ENCODE assay signal across 8 mouse cellular contexts in genomic region chr5:120146051-120146385, GRCm38 (mm10). TPM values are rescaled to one million over a fixed set of nuclear protein-coding genes. Genes with fewer than 3 reads are reported as not detected.
DNase-seq lines count a peak whose midpoint lies in the region; ATAC-seq lines count a peak whose summit lies in the region.

No protein-coding gene starts in this region.

- ATAC-seq in forebrain, embryonic 14.5 days = peak; percentile 82
- ATAC-seq in hindbrain, embryonic 15.5 days (ENCODE audit: low FRiP score, low read depth) = peak; percentile 90
- ATAC-seq in neural tube, embryonic 11.5 days (ENCODE audit: insufficient read depth, low FRiP score, low TSS enrichment) = peak; percentile 74

- H3K9ac ChIP-seq in forebrain, embryonic 14.5 days (ENCODE audit: low read length) = peak overlapping the region; percentile 50
- peak overlapping the region; percentile 40; the same call in 1 of the 2 replicates for H3K9ac ChIP-seq in hindbrain, embryonic 15.5 days
- H3K9ac ChIP-seq in neural tube, embryonic 11.5 days (ENCODE audit: low read length) = no peak overlapping the region

- H3K4me1 ChIP-seq in forebrain, embryonic 14.5 days (ENCODE audit: control insufficient read depth, insufficient read depth, low read length) = no peaks in the 10 kb centered on the region
- H3K4me1 ChIP-seq in hindbrain, embryonic 15.5 days (replicated peaks) = peaks cover 14% of the 10 kb centered on the region
- H3K4me1 ChIP-seq in neural tube, embryonic 11.5 days (ENCODE audit: control insufficient read depth, insufficient read depth, low read length) = peaks cover 3% of the 10 kb centered on the region; the same call in 1 of the 2 replicates

- no peaks in the 10 kb centered on the region for H3K27me3 ChIP-seq in forebrain, embryonic 14.5 days (replicated peaks; ENCODE audit: control insufficient read depth, insufficient read depth, low read length)
- no peaks in the 10 kb centered on the region for H3K27me3 ChIP-seq in hindbrain, embryonic 15.5 days
- H3K27me3 ChIP-seq in neural tube, embryonic 11.5 days (ENCODE audit: control insufficient read depth, insufficient read depth, low read length) = no peaks in the 10 kb centered on the region

- peak overlapping the region; percentile 15; the same call in 1 of the 2 replicates for H3K4me2 ChIP-seq in forebrain, embryonic 14.5 days (ENCODE audit: low read length)
- peak overlapping the region; percentile 44 for H3K4me2 ChIP-seq in hindbrain, embryonic 15.5 days
- H3K4me2 ChIP-seq in neural tube, embryonic 11.5 days (ENCODE audit: low read depth) = no peak overlapping the region

- peaks cover 8% of the 10 kb centered on the region; the same call in 1 of the 2 replicates for H3K36me3 ChIP-seq in forebrain, embryonic 14.5 days (ENCODE audit: control insufficient read depth, insufficient read depth, low read length)
- no peaks in the 10 kb centered on the region for H3K36me3 ChIP-seq in hindbrain, embryonic 15.5 days
- H3K36me3 ChIP-seq in neural tube, embryonic 11.5 days (ENCODE audit: control insufficient read depth, insufficient read depth, low read length) = peaks cover 2% of the 10 kb centered on the region; the same call in 1 of the 2 replicates

- H3K9me3 ChIP-seq in forebrain, embryonic 14.5 days (replicated peaks; ENCODE audit: control insufficient read depth, low read length) = no peaks in the 10 kb centered on the region
- H3K9me3 ChIP-seq in hindbrain, embryonic 15.5 days = no peaks in the 10 kb centered on the region
- no peaks in the 10 kb centered on the region for H3K9me3 ChIP-seq in neural tube, embryonic 11.5 days (ENCODE audit: control insufficient read depth, low read length)

- H3K4me3 ChIP-seq in forebrain, embryonic 14.5 days (ENCODE audit: low read depth, low read length) = no peak overlapping the region
- H3K4me3 ChIP-seq in hindbrain, embryonic 15.5 days = peak overlapping the region; percentile 13; the same call in 1 of the 2 replicates
- H3K4me3 ChIP-seq in neural tube, embryonic 11.5 days (ENCODE audit: low read depth, low read length) = no peak overlapping the region

- DNase-seq in Muller cell, postnatal 12 days (ENCODE audit: inconsistent ontology term) = peak; percentile 58
- DNase-seq in cerebellum, adult 11-12 months = peak; percentile 57
- DNase-seq in forebrain, embryonic 14.5 days (ENCODE audit: low spot score) = peak; percentile 83
- DNase-seq in left cerebral cortex, postnatal 14 days (ENCODE audit: low spot score in 2 of 2) = peak; percentile 54 to 71
- peak; percentile 79 for DNase-seq in neural tube, embryonic 11.5 days (ENCODE audit: low spot score)
- no peak for DNase-seq in thymus, postnatal 10 days (ENCODE audit: low spot score in 2 of 2)
- DNase-seq in ovary, postnatal 10 days (ENCODE audit: low spot score) = no peak

- WGBS in forebrain, embryonic 14.5 days = 23% methylated on average over 11 of the region's 11 CpGs
- 24% methylated on average over 11 of the region's 11 CpGs for WGBS in hindbrain, embryonic 15.5 days
- 47% methylated on average over 11 of the region's 11 CpGs for WGBS in neural tube, embryonic 11.5 days

- intact Hi-C loops in left cerebral cortex, postnatal 14 days (cut with DNase I) = loop anchor here (2.0 to 5.0 kb wide), 3 partner anchors 61 to 311 kb away; no protein-coding TSS in a partner anchor

- peak overlapping the region; percentile 67 for H3K27ac ChIP-seq in forebrain, embryonic 14.5 days (ENCODE audit: low read depth, low read length)
- H3K27ac ChIP-seq in hindbrain, embryonic 15.5 days (replicated peaks) = peak overlapping the region; percentile 71
- no peak overlapping the region; the same call in 1 of the 2 replicates for H3K27ac ChIP-seq in neural tube, embryonic 11.5 days (ENCODE audit: low read depth, low read length)

RNA-seq across cellular contexts. Expression of gene Rbm19, which starts 29.8 kb away (rescaled TPM):
- 12.8 and 15.0 TPM in 2 replicates for polyA plus RNA-seq in forebrain, embryonic 14.5 days (2014; fragmentation: Nextera tagmentation; extraction: Ambion mirVana)
- polyA plus RNA-seq in hindbrain, embryonic 15.5 days (2015; fragmentation: Nextera tagmentation; extraction: Ambion mirVana) = 19.0 and 19.2 TPM in 2 replicates
- 10 to 100 TPM; 21.4 TPM for total RNA-seq in left cerebral cortex, postnatal 14 days (2021)
- polyA plus RNA-seq in neural tube, embryonic 11.5 days (2014; fragmentation: Nextera tagmentation; extraction: Ambion mirVana) = 22.2 and 24.4 TPM in 2 replicates

Comparison
In these comparisons a context has a peak if more than half of its experiments do, and no peak if none do; other contexts are left out.
1. DNase-seq: peak in Muller cell, postnatal 12 days (single experiment), cerebellum, adult 11-12 months (single experiment), forebrain, embryonic 14.5 days (single experiment), left cerebral cortex, postnatal 14 days (2 of 2) and neural tube, embryonic 11.5 days (single experiment); none in thymus, postnatal 10 days (0 of 2) and ovary, postnatal 10 days (single experiment).
2. Peak in every context shown above with its lines, with median percentiles within 50 percentile points of each other: ATAC-seq.